Mouse (Mus musculus) G1E (cell line): ENCODE measurements around the gene Neb. TPM values are rescaled to one million over a fixed set of nuclear protein-coding genes. Genes with fewer than 3 reads are reported as not detected.

Source experiments
- ATAC-seq: 2 replicates; pipeline ENCODE4 v1.8.0; 2016; ENCODE audit warnings: mild to moderate bottlenecking; ENCODE audit not compliant: insufficient number of reproducible peaks, poor library complexity, low FRiP score, severe bottlenecking; ENCODE audit errors: extremely low read depth
- DNase-seq: peaks from one replicate; pipeline ENCODE4 v3.0.0; 2012; ENCODE audit warnings: low spot score
- H3K27me3 ChIP-seq: 2 replicates; pipeline ENCODE4 v1.6.1; 2012; ENCODE audit warnings: mild to moderate bottlenecking, low read length, inconsistent platforms; ENCODE audit not compliant: insufficient read depth
- H3K36me3 ChIP-seq: replicated peaks from 2 replicates; pipeline ENCODE3; 2012; ENCODE audit warnings: mild to moderate bottlenecking, inconsistent platforms
- H3K4me1 ChIP-seq: 2 replicates; pipeline ENCODE4 v1.6.1; 2012; ENCODE audit warnings: low read depth, low read length, inconsistent platforms, mixed read lengths; ENCODE audit not compliant: insufficient read depth
- H3K4me3 ChIP-seq: 2 replicates; pipeline ENCODE4 v1.5.1; 2012; ENCODE audit warnings: low read depth, mild to moderate bottlenecking, inconsistent platforms, low read length, moderate library complexity, mixed read lengths
- H3K9me3 ChIP-seq: replicated peaks from 2 replicates; pipeline ENCODE4 v1.6.1; 2012; ENCODE audit warnings: inconsistent platforms
- CTCF ChIP-seq: IDR thresholded peaks from 2 replicates; pipeline ENCODE4 v1.5.1; 2012; ENCODE audit warnings: low read depth, low read length, inconsistent platforms, mixed read lengths
- GATA1 ChIP-seq: IDR thresholded peaks from 2 replicates; pipeline ENCODE4 v1.6.1; 2012; ENCODE audit warnings: borderline replicate concordance, low read length, inconsistent platforms, mixed read lengths
- GATA2 ChIP-seq: IDR thresholded peaks from 2 replicates; pipeline ENCODE4 v1.6.1; 2012; ENCODE audit warnings: low read depth, low read length, inconsistent platforms, borderline replicate concordance
- POLR2AphosphoS5 ChIP-seq: IDR thresholded peaks from 2 replicates; pipeline ENCODE4 v1.6.1; 2012; ENCODE audit warnings: low read depth, low read length, inconsistent platforms; ENCODE audit not compliant: insufficient replicate concordance
- TAL1 ChIP-seq: conservative IDR thresholded peaks from 2 replicates; pipeline ENCODE4 v1.6.1; 2012; ENCODE audit warnings: low read depth, low read length, inconsistent platforms, mixed read lengths
- polyA plus RNA-seq: library from polyadenylated mRNA; stranded (reverse); fragments of >175 nt; gene quantifications from 2 replicates; pipeline ENCODE4 v1.2.3, GENCODE M21; 2012
- total RNA-seq, 2 experiments: library from RNA; stranded (forward) in 1 of 2; stranded (reverse) in 1 of 2; fragments of 200-1000 nt in 1 of 2; fragments of >200 nt in 1 of 2; fragmentation: Nextera tagmentation in 1 of 2; gene quantifications; 2 replicates each; pipeline ENCODE4 v1.2.3; 2014 to 2017

Gene Neb
- total and polyA plus RNA-seq, 3 experiments = 0.05 to 1.2 (median 0.75) TPM

DNA sequence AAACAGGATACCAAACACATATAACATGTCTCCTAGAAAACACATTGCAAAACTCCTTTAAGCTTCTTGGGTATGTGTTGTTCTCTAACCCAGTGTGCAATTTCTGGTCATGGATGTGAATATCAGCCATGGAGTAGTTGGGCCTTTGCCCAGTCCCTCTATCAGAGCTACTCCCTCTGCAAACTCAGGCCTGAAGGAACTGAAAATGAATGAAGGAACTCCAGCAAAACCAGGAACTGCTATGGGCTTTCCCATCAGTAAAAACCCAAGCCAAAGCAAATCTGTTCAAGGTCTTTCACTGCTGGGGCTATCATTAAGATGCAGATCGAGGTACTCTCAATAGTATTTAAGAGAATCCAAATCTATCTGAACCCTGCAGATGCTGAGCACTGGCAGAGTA, 90.8 kb downstream of the Neb start:
- no peak for DNase-seq
- ATAC-seq = no peak
- no peaks in the 10 kb centered on the region for H3K4me1 ChIP-seq
- no peak overlapping the region for H3K4me3 ChIP-seq
- no peaks in the 10 kb centered on the region for H3K9me3 ChIP-seq
- TF ChIP-seq GATA2 (no peak), GATA1 (no peak), POLR2AphosphoS5 (no peak), CTCF (no peak), TAL1 (no peak)
- H3K36me3 ChIP-seq = no peaks in the 10 kb centered on the region
- H3K27me3 ChIP-seq = peaks cover 12% of the 10 kb centered on the region

DNA sequence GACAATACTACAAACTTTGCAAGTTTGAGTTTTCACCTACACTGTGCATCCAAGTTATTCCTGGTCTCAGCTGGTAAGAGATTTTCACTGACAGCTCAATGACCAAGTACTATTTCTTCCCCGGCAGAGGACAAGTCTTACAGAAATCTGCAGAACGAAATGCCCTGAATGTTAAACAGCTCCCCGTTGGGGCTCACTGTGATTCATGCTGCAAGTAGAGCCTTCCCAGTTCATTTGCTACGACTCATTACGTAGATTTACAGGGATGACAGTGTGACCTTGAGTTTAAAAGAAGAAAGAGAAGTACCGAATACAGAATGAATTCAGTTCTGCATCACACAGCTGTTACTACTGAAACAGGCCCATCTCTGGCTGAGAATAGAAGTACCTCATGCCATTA, 91.9 kb downstream of the Neb start:
- no peak overlapping the region for H3K4me3 ChIP-seq
- DNase-seq (no peak), ATAC-seq (no peak)
- peaks cover 11% of the 10 kb centered on the region; the same call in 1 of the 2 replicates for H3K27me3 ChIP-seq
- no peaks in the 10 kb centered on the region for H3K4me1 ChIP-seq
- H3K9me3 ChIP-seq = no peaks in the 10 kb centered on the region
- H3K36me3 ChIP-seq = no peaks in the 10 kb centered on the region
- no peak for TF ChIP-seq TAL1
- TF ChIP-seq CTCF = no peak
- no peak for TF ChIP-seq POLR2AphosphoS5

DNA sequence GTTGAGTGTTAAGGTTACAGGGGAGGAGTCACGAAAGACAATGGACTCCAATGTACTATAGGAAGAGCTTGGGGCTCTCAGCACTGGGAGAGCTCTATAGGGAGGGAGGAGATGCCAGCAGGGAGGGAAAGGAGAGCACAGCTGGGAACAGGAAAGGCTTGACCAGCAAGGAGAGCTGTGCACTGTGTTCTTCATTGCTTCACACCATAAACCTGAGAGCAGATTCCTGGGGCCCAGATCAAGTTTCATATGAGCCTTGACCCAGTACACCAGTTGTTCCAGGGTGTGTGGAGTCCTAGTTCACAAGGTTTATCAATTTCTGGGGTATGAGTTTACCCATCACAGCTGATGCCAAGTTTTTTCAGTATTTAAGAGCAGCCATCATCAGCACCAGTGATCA, 106.1 kb downstream of the Neb start:
- TF ChIP-seq CTCF = no peak
- no peak for TF ChIP-seq GATA2
- TF ChIP-seq GATA1 = no peak
- TF ChIP-seq POLR2AphosphoS5 = no peak
- no peak for TF ChIP-seq TAL1
- Histone ChIP-seq H3K27me3 (peaks cover 6% of the 10 kb centered on the region; the same call in 1 of the 2 replicates), H3K4me3 (no peak overlapping the region), H3K36me3 (no peaks in the 10 kb centered on the region), H3K9me3 (no peaks in the 10 kb centered on the region), H3K4me1 (no peaks in the 10 kb centered on the region)
- DNase-seq (no peak), ATAC-seq (no peak)

DNA sequence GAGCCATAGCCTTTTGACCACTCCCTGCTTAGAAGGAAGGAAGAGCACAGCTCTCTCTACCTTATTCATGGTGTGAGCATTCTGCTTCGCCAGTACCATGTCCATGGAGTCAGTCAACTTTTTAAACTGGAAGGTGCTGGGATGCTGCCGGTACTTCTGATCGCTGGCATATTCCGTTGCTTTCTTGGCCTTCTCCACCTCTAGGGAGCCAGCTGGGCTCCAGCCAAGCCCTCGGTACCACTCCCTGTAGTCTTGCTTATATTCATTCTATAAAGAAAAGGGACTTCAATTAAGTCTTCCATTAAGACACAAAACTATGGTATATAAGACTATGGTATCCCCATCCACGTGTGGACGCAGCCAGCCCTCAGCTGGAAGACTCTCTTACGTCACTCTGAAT, 107.4 kb downstream of the Neb start:
- Histone ChIP-seq H3K27me3 (peaks cover 6% of the 10 kb centered on the region; the same call in 1 of the 2 replicates), H3K4me1 (no peaks in the 10 kb centered on the region), H3K36me3 (no peaks in the 10 kb centered on the region), H3K9me3 (no peaks in the 10 kb centered on the region), H3K4me3 (no peak overlapping the region)
- ATAC-seq (no peak), DNase-seq (no peak)
- TF ChIP-seq CTCF (no peak), GATA2 (no peak), TAL1 (no peak), POLR2AphosphoS5 (no peak), GATA1 (no peak)

DNA sequence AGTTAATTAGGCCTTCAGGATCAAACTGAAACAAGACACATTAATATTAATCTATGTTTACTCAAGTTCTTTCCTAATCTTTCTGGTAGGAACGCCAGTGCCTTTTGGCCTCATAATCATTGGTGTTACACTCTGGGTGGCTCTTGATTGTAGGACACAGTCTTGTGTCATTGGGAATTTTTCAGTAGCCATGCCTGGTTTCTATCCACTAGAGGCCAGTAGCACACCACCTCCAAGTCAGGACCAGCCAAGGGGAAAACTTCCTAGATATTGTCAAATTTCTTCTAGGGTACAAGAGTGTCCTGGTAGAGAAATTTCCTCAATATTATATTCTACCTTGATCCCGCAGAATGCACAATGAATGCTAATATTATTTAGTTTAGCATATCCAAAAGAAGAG, 116.1 kb downstream of the Neb start:
- H3K4me1 ChIP-seq = no peaks in the 10 kb centered on the region
- no peaks in the 10 kb centered on the region for H3K27me3 ChIP-seq
- H3K9me3 ChIP-seq = no peaks in the 10 kb centered on the region
- no peaks in the 10 kb centered on the region for H3K36me3 ChIP-seq
- ATAC-seq (no peak), DNase-seq (no peak)
- no peak for TF ChIP-seq GATA2
- TF ChIP-seq TAL1 = no peak
- no peak for TF ChIP-seq POLR2AphosphoS5
- TF ChIP-seq GATA1 = no peak
- TF ChIP-seq CTCF = no peak
- no peak overlapping the region for H3K4me3 ChIP-seq

DNA sequence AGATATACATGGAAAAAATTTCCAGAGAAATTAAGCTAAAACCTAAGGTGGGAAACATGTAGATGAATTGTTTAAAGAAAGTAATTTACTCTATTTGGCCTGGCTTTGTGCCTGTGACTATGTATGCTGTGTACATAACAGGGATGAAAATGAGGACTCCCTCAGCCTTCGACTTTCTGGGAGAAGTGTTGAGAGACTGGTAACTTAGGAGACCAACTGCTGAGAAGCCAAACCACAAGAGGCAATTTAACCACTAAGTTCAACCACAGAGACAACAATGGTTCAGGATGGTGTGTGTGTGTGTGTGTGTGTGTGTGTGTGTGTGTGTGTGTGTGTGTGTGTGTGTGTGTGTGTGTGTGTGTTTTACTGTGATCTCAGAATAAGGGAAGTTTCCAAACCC, 126.2 kb downstream of the Neb start:
- no peak overlapping the region for H3K4me3 ChIP-seq
- no peaks in the 10 kb centered on the region for H3K36me3 ChIP-seq
- ATAC-seq = no peak
- H3K27me3 ChIP-seq = no peaks in the 10 kb centered on the region
- no peaks in the 10 kb centered on the region for H3K9me3 ChIP-seq
- TF ChIP-seq GATA1 (no peak), CTCF (no peak), GATA2 (no peak), TAL1 (no peak), POLR2AphosphoS5 (no peak)
- DNase-seq = no peak
- H3K4me1 ChIP-seq = no peaks in the 10 kb centered on the region
